Mouse (Mus musculus) 3134 (cell line): ENCODE measurements around the gene Gm21409.
"Not testable (repeated sequence)": the region's sequence is repeated elsewhere in the genome, so short reads cannot be mapped to it uniquely, and the experiment has no call there.

ENCODE experiments used
- DNase-seq: peaks from one replicate; pipeline ENCODE4 v3.0.0-alpha.2; 2011; ENCODE audit warnings: low spot score; ENCODE audit not compliant: insufficient read length; ENCODE audit errors: extremely low read depth

Gm21409 gene

DNA sequence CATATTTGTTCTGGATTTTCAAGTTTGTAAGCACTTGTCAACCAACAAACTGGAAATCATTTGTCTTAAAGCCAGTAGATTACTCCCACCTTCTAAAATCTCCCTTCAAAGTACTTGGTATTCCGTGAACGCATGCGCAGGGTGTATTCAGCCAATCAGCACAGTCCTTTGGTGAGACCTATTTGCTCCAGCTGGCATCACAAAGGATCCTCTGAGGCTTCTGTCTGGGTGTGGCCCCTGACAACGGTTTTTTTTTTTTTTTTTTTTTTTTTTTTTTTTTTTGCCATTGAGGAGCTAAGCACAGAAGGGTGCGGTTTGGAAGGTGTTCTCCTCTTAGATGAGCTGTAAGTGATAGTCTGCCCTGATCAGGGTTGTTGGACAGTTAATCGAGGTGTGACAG is at the start of gene Gm21409:
Gene Gm21409 (plus strand): TSS at position 301 of the 400 bp plus-strand sequence.
- DNase-seq: not testable (repeated sequence)
